In genomic region chr7:126760391-126760802, GRCm38 (mm10) we compare ENCODE assay signal across 8 mouse cellular contexts. TPM values are rescaled to one million over a fixed set of nuclear protein-coding genes. Genes with fewer than 3 reads are reported as not detected.
DNase-seq lines count a peak whose midpoint lies in the region; ATAC-seq and TF ChIP-seq lines count a peak whose summit lies in the region.

No protein-coding gene starts in this region.

- no peaks in the 10 kb centered on the region for H3K36me3 ChIP-seq in thymus, adult 2 months (ENCODE audit: control insufficient read depth, insufficient read depth, low read length)
- H3K36me3 ChIP-seq in kidney, adult 2 months (ENCODE audit: control insufficient read depth, insufficient read depth, low read length): no peaks in the 10 kb centered on the region; the same call in 1 of the 2 replicates
- peaks cover 30% of the 10 kb centered on the region; the same call in 1 of the 2 replicates for H3K36me3 ChIP-seq in lung, postnatal 0 days (ENCODE audit: insufficient read depth, low read length)
- peaks cover 31% of the 10 kb centered on the region for H3K36me3 ChIP-seq in stomach, embryonic 15.5 days

- TF ChIP-seq EP300 in lung, postnatal 0 days (IDR thresholded peaks at IDR 0.05): peak; percentile 80

- no peak for TF ChIP-seq POLR2A in thymus, adult 2 months (IDR thresholded peaks at IDR 0.05; ENCODE audit: control insufficient read depth, extremely low read depth, insufficient read depth, low read length, poor library complexity)
- no peak for TF ChIP-seq POLR2A in kidney, adult 2 months (IDR thresholded peaks at IDR 0.05; ENCODE audit: low read depth, low read length)

- H3K4me1 ChIP-seq in thymus, adult 2 months (replicated peaks; ENCODE audit: control insufficient read depth, insufficient read depth, low read length): peaks cover 11% of the 10 kb centered on the region
- H3K4me1 ChIP-seq in kidney, adult 2 months (ENCODE audit: control insufficient read depth, insufficient read depth, low read length): no peaks in the 10 kb centered on the region
- H3K4me1 ChIP-seq in lung, postnatal 0 days (ENCODE audit: insufficient read depth, low read depth, low read length): peaks cover 19% of the 10 kb centered on the region
- H3K4me1 ChIP-seq in stomach, embryonic 15.5 days: peaks cover 37% of the 10 kb centered on the region

- peak overlapping the region; percentile 23; the same call in 1 of the 2 replicates for H3K27ac ChIP-seq in thymus, adult 2 months (ENCODE audit: control insufficient read depth, insufficient read depth, low read length)
- H3K27ac ChIP-seq in kidney, adult 2 months (ENCODE audit: insufficient read depth, low read depth, low read length): peak overlapping the region; percentile 81
- H3K27ac ChIP-seq in lung, postnatal 0 days (ENCODE audit: low read length): peak overlapping the region; percentile 98
- peak overlapping the region; percentile 97 for H3K27ac ChIP-seq in stomach, embryonic 15.5 days

- H3K4me3 ChIP-seq in thymus, adult 2 months (ENCODE audit: control insufficient read depth, insufficient read depth, low read length): peak overlapping the region; percentile 94
- peak overlapping the region; percentile 90 for H3K4me3 ChIP-seq in kidney, adult 2 months (ENCODE audit: insufficient read depth, low read depth, low read length)
- H3K4me3 ChIP-seq in lung, postnatal 0 days (ENCODE audit: low read depth, low read length): peak overlapping the region; percentile 93
- peak overlapping the region; percentile 85 for H3K4me3 ChIP-seq in stomach, embryonic 15.5 days (replicated peaks)

- no peaks in the 10 kb centered on the region for H3K27me3 ChIP-seq in thymus, adult 2 months (ENCODE audit: control insufficient read depth, insufficient read depth, low read length)
- no peaks in the 10 kb centered on the region for H3K27me3 ChIP-seq in kidney, adult 2 months (replicated peaks; ENCODE audit: control insufficient read depth, insufficient read depth, low read length)
- no peaks in the 10 kb centered on the region for H3K27me3 ChIP-seq in lung, postnatal 0 days (replicated peaks; ENCODE audit: insufficient read depth, low read length)
- H3K27me3 ChIP-seq in stomach, embryonic 15.5 days (replicated peaks): no peaks in the 10 kb centered on the region

- 51% methylated on average over 3 of the region's 3 CpGs for WGBS in thymus, adult 2 months
- 33% methylated on average over 3 of the region's 3 CpGs for WGBS in kidney, adult 2 months
- WGBS in lung, postnatal 0 days: 10% methylated on average over 3 of the region's 3 CpGs
- WGBS in stomach, embryonic 15.5 days: 11% methylated on average over 3 of the region's 3 CpGs

- DNase-seq in thymus, adult 2 months: no peak
- DNase-seq in thymus, postnatal 14 days: no peak
- DNase-seq in embryo, embryonic 10.5 days (ENCODE audit: low spot score): peak; percentile 51
- DNase-seq in heart, adult 8-10 months (ENCODE audit: low spot score): peak; percentile 88
- peak; percentile 86 for DNase-seq in kidney, adult 2 months
- peak; percentile 97 for DNase-seq in lung, postnatal 0 days (ENCODE audit: low spot score)
- DNase-seq in right cerebral cortex, postnatal 4 days: no peak

- no peaks in the 10 kb centered on the region for H3K9me3 ChIP-seq in lung, postnatal 0 days (ENCODE audit: low read length)
- H3K9me3 ChIP-seq in stomach, embryonic 15.5 days: no peaks in the 10 kb centered on the region

- TF ChIP-seq CTCF in thymus, adult 2 months (IDR thresholded peaks at IDR 0.05; ENCODE audit: borderline replicate concordance, control insufficient read depth, extremely low read depth, insufficient read depth, low read length, poor library complexity): no peak
- TF ChIP-seq CTCF in kidney, adult 2 months (conservative IDR thresholded peaks at IDR 0.05; ENCODE audit: insufficient read depth, insufficient read length, low read depth, low read length): no peak
- no peak for TF ChIP-seq CTCF in lung, postnatal 0 days (IDR thresholded peaks at IDR 0.05)

- peak; percentile 90 for ATAC-seq in lung, postnatal 0 days
- peak; percentile 67 for ATAC-seq in stomach, embryonic 15.5 days (ENCODE audit: insufficient read depth, low FRiP score, low read depth)

- peak overlapping the region; percentile 92 for H3K4me2 ChIP-seq in lung, postnatal 0 days (replicated peaks; ENCODE audit: low read depth, low read length)
- H3K4me2 ChIP-seq in stomach, embryonic 15.5 days: peak overlapping the region; percentile 88

- peak overlapping the region; percentile 89 for H3K9ac ChIP-seq in lung, postnatal 0 days (replicated peaks; ENCODE audit: low read depth)
- peak overlapping the region; percentile 68 for H3K9ac ChIP-seq in stomach, embryonic 15.5 days

RNA-seq across cellular contexts. Expression of gene Mapk3, which starts 1.0 kb away (rescaled TPM):
- 130 and 131 TPM in 2 replicates for polyA plus RNA-seq in thymus, adult 2 months (2012; rRNA removed)
- 10 to 100 TPM; 46.5 to 52.3 (median 50.4) TPM for total RNA-seq in heart, adult 8-10 months (2022)
- polyA plus RNA-seq in kidney, adult 2 months (2012; rRNA removed): 210 and 216 TPM in 2 replicates
- polyA plus RNA-seq in lung, postnatal 0 days (2015; fragmentation: Nextera tagmentation; extraction: Ambion mirVana): 180 and 183 TPM in 2 replicates
- 99.9 TPM in 2 replicates for polyA plus RNA-seq in stomach, embryonic 15.5 days (2015; fragmentation: Nextera tagmentation; extraction: Ambion mirVana)

RNA-seq across cellular contexts. Expression of gene Gdpd3, which starts 5.7 kb away (rescaled TPM):
- polyA plus RNA-seq in thymus, adult 2 months (2012; rRNA removed): 15.7 and 106 TPM in 2 replicates
- total RNA-seq in heart, adult 8-10 months (2022): 1 to 10 TPM; 1.3 to 2.2 (median 1.8) TPM
- 58.2 and 61.4 TPM in 2 replicates for polyA plus RNA-seq in kidney, adult 2 months (2012; rRNA removed)
- 3.4 and 4.1 TPM in 2 replicates for polyA plus RNA-seq in lung, postnatal 0 days (2015; fragmentation: Nextera tagmentation; extraction: Ambion mirVana)
- polyA plus RNA-seq in stomach, embryonic 15.5 days (2015; fragmentation: Nextera tagmentation; extraction: Ambion mirVana): 3.1 and 3.3 TPM in 2 replicates

RNA-seq across cellular contexts. Expression of gene Ypel3, which starts 16.4 kb away (rescaled TPM):
- polyA plus RNA-seq in thymus, adult 2 months (2012; rRNA removed): 622 and 685 TPM in 2 replicates
- 10 to 100 TPM; 46.6 to 99.6 (median 72.6) TPM for total RNA-seq in heart, adult 8-10 months (2022)
- 290 and 371 TPM in 2 replicates for polyA plus RNA-seq in kidney, adult 2 months (2012; rRNA removed)
- polyA plus RNA-seq in lung, postnatal 0 days (2015; fragmentation: Nextera tagmentation; extraction: Ambion mirVana): 325 and 340 TPM in 2 replicates
- polyA plus RNA-seq in stomach, embryonic 15.5 days (2015; fragmentation: Nextera tagmentation; extraction: Ambion mirVana): 81.9 and 93.0 TPM in 2 replicates

RNA-seq across cellular contexts. Expression of gene Tbx6, which starts 20.9 kb away (rescaled TPM):
- 25.0 and 37.9 TPM in 2 replicates for polyA plus RNA-seq in thymus, adult 2 months (2012; rRNA removed)
- total RNA-seq in heart, adult 8-10 months (2022): under 1 TPM; 0.40 to 0.49 (median 0.42) TPM
- 2.1 and 2.2 TPM in 2 replicates for polyA plus RNA-seq in kidney, adult 2 months (2012; rRNA removed)
- 0.56 and 0.74 TPM in 2 replicates for polyA plus RNA-seq in lung, postnatal 0 days (2015; fragmentation: Nextera tagmentation; extraction: Ambion mirVana)
- 0.46 and 0.66 TPM in 2 replicates for polyA plus RNA-seq in stomach, embryonic 15.5 days (2015; fragmentation: Nextera tagmentation; extraction: Ambion mirVana)

RNA-seq across cellular contexts. Expression of gene Ppp4c, which starts 31.9 kb away (rescaled TPM):
- polyA plus RNA-seq in thymus, adult 2 months (2012; rRNA removed): 460 and 482 TPM in 2 replicates
- total RNA-seq in heart, adult 8-10 months (2022): 10 to 100 TPM; 32.7 to 36.8 (median 34.5) TPM
- 135 and 145 TPM in 2 replicates for polyA plus RNA-seq in kidney, adult 2 months (2012; rRNA removed)
- 150 and 151 TPM in 2 replicates for polyA plus RNA-seq in lung, postnatal 0 days (2015; fragmentation: Nextera tagmentation; extraction: Ambion mirVana)
- polyA plus RNA-seq in stomach, embryonic 15.5 days (2015; fragmentation: Nextera tagmentation; extraction: Ambion mirVana): 237 and 240 TPM in 2 replicates

Comparison
In these comparisons a context has a peak if more than half of its experiments do, and no peak if none do; other contexts are left out.
1. DNase-seq: peak in embryo, embryonic 10.5 days (single experiment), heart, adult 8-10 months (single experiment), kidney, adult 2 months (single experiment) and lung, postnatal 0 days (single experiment); none in thymus, adult 2 months (single experiment), thymus, postnatal 14 days (single experiment) and right cerebral cortex, postnatal 4 days (single experiment).
2. H3K27ac ChIP-seq: peak in every context shown above with its lines; median percentile 98 in lung, postnatal 0 days; 97 in stomach, embryonic 15.5 days; 81 in kidney, adult 2 months; 23 in thymus, adult 2 months.
3. Peak in every context shown above with its lines, with median percentiles within 50 percentile points of each other: H3K4me3 ChIP-seq.